ENCODE assay signal across 15 mouse cellular contexts in genomic region chr13:20118909-20119308, GRCm38 (mm10). TPM values are rescaled to one million over a fixed set of nuclear protein-coding genes. Genes with fewer than 3 reads are reported as not detected.
DNase-seq lines count a peak whose midpoint lies in the region; TF ChIP-seq lines count a peak whose summit lies in the region.
"Had no signal": no experiment of that assay in that cellular context is flagged by ENCODE, and none has a peak within 500 bp of the region (broad histone marks: within the 10 kb centered on the region; RNA-seq: fewer than 3 reads in every experiment).

No protein-coding gene starts in this region.

- intact Hi-C loops in gastrocnemius, adult 2 months (cut with DNase I) = no loop called here
- intact Hi-C loops in heart, postnatal 36 days (cut with DNase I) = no loop called here

- no peak for TF ChIP-seq CTCF in gastrocnemius, adult 2 months (IDR thresholded peaks at IDR 0.05)

- no peak overlapping the region for H3K4me3 ChIP-seq in gastrocnemius, adult 2 months

- peak overlapping the region; percentile 35 for H3K27ac ChIP-seq in gastrocnemius, adult 2 months

- DNase-seq in adrenal gland, postnatal 14 days = peak; percentile 24
- no peak for DNase-seq in adrenal gland, postnatal 25 days
- no peak for DNase-seq in gastrocnemius, adult 2 months
- no peak for DNase-seq in gastrocnemius, adult 8-10 months (ENCODE audit: low spot score in 2 of 2)
- peak; percentile 84 for DNase-seq in heart, adult 11 months
- no peak for DNase-seq in heart, postnatal 36 days
- DNase-seq: adrenal gland, adult 2 months; adrenal gland, adult 8-10 months; adrenal gland, postnatal 10 days; B cell, adult 2 months; cerebellum, adult 11 months; cerebellum, adult 11-12 months; cerebellum, adult 18-20 months; cerebellum, adult 2 months; cerebellum, adult 8-10 months had no signal

RNA-seq across cellular contexts. Expression of gene Elmo1, which starts 28.5 kb away (rescaled TPM):
- 19.2 and 30.8 TPM in 2 replicates for total RNA-seq in adrenal gland, postnatal 14 days (2021)
- total RNA-seq in adrenal gland, postnatal 25 days (2021) = 18.8 and 22.2 TPM in 2 replicates
- total RNA-seq in gastrocnemius, adult 2 months (2021) = 1 to 10 TPM; 4.1 to 4.3 TPM
- 1 to 10 TPM; 1.3 to 3.7 (median 2.4) TPM for total RNA-seq in gastrocnemius, adult 8-10 months (2022)
- 10 to 100 TPM in 1 of 2 experiments, 1 to 10 TPM in 1; 8.5 to 11.2 TPM for total RNA-seq in heart, postnatal 36 days (2021)

Comparison
In these comparisons a context has a peak if more than half of its experiments do, and no peak if none do; other contexts are left out.
1. DNase-seq: peak in adrenal gland, postnatal 14 days (single experiment) and heart, adult 11 months (single experiment); none in adrenal gland, postnatal 25 days (single experiment), gastrocnemius, adult 2 months (single experiment), gastrocnemius, adult 8-10 months (0 of 2) and heart, postnatal 36 days (0 of 2).